In the genomic region with DNA sequence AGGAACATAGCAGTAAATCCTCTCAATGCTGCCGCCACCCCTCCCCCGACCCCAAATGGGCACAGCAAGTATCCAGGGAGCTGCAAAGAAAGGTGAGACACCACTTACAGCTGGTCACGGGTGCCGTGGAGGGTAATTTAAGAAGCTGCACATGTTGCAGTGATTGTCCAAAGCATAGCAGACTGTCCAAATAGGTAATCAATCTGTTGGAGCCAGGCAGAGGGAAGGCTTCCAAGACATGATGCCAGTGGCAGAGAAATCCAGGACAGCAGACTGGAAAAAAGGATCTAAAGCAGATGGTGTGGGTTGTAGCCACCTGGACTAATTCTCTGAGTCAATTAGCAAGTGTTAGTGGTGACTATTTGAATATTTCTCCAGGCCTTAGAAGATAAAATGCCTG, we compare ENCODE assay signal across 10 mouse cellular contexts.
DNase-seq lines count a peak whose midpoint lies in the region; ATAC-seq lines count a peak whose summit lies in the region.
"Had no signal": no experiment of that assay in that cellular context is flagged by ENCODE, and none has a peak within 500 bp of the region (broad histone marks: within the 10 kb centered on the region; RNA-seq: fewer than 3 reads in every experiment).

No protein-coding gene starts in this region.

- DNase-seq in limb, embryonic 11.5 days (ENCODE audit: low spot score) = peak; percentile 22
- DNase-seq in limb, embryonic 10.5 days (ENCODE audit: low spot score) = no peak
- DNase-seq in cerebellum, postnatal 14 days = peak; percentile 85 to 91
- DNase-seq in layer of hippocampus, adult 18-20 months (ENCODE audit: low spot score in 2 of 2) = peak; percentile 37 to 47
- DNase-seq in right cerebral cortex, postnatal 10 days (ENCODE audit: low spot score in 2 of 2) = peak; percentile 37 to 47
- DNase-seq in spleen, adult 18-20 months = no peak
- no peak for DNase-seq in gastrocnemius, postnatal 36 days
- no peak for DNase-seq in adrenal gland, adult 2 months
- DNase-seq: adrenal gland, adult 8-10 months; lung, adult 2 months had no signal

- 50% methylated on average over 4 of the region's 4 CpGs for whole genome bisulfite sequencing in limb, embryonic 11.5 days
- WGBS in limb, embryonic 10.5 days = 49% methylated on average over 4 of the region's 4 CpGs

- no peak overlapping the region for H3K9ac ChIP-seq in limb, embryonic 11.5 days (ENCODE audit: low read length)

- no peak overlapping the region for H3K27ac ChIP-seq in limb, embryonic 11.5 days (replicated peaks; ENCODE audit: low read depth, low read length)
- no peak overlapping the region for H3K27ac ChIP-seq in limb, embryonic 10.5 days

- H3K4me3 ChIP-seq in limb, embryonic 11.5 days (ENCODE audit: low read depth, low read length) = no peak overlapping the region
- no peak overlapping the region for H3K4me3 ChIP-seq in limb, embryonic 10.5 days

- intact Hi-C loops in gastrocnemius, postnatal 36 days (cut with DNase I) = no loop called here

- H3K4me1 ChIP-seq in limb, embryonic 11.5 days (ENCODE audit: control insufficient read depth, insufficient read depth, low read length) = no peaks in the 10 kb centered on the region
- H3K4me1 ChIP-seq in limb, embryonic 10.5 days = peaks cover 4% of the 10 kb centered on the region

- H3K36me3 ChIP-seq in limb, embryonic 11.5 days (ENCODE audit: control insufficient read depth, insufficient read depth, low read length) = no peaks in the 10 kb centered on the region
- no peaks in the 10 kb centered on the region for H3K36me3 ChIP-seq in limb, embryonic 10.5 days

- no peak overlapping the region for H3K4me2 ChIP-seq in limb, embryonic 11.5 days (ENCODE audit: low read depth, severe bottlenecking)

- H3K9me3 ChIP-seq in limb, embryonic 11.5 days (ENCODE audit: control insufficient read depth, low read length) = no peaks in the 10 kb centered on the region
- no peaks in the 10 kb centered on the region for H3K9me3 ChIP-seq in limb, embryonic 10.5 days (replicated peaks)

- no peaks in the 10 kb centered on the region for H3K27me3 ChIP-seq in limb, embryonic 11.5 days (ENCODE audit: control insufficient read depth, insufficient read depth, low read length)
- H3K27me3 ChIP-seq in limb, embryonic 10.5 days (ENCODE audit: low read depth, poor library complexity, severe bottlenecking) = no peaks in the 10 kb centered on the region

- no peak for ATAC-seq in limb, embryonic 11.5 days (ENCODE audit: insufficient number of reproducible peaks, low FRiP score, low TSS enrichment, low read depth)

Comparison
In these comparisons a context has a peak if more than half of its experiments do, and no peak if none do; other contexts are left out.
1. DNase-seq: peak in limb, embryonic 11.5 days (single experiment), cerebellum, postnatal 14 days (2 of 2), layer of hippocampus, adult 18-20 months (2 of 2) and right cerebral cortex, postnatal 10 days (2 of 2); none in limb, embryonic 10.5 days (single experiment), spleen, adult 18-20 months (0 of 2), gastrocnemius, postnatal 36 days (0 of 2) and adrenal gland, adult 2 months (single experiment).